Mouse (Mus musculus) liver, embryonic 18 days (tissue): Measurements from ENCODE around the gene Slxl1. TPM values are rescaled to one million over a fixed set of nuclear protein-coding genes. Genes with fewer than 3 reads are reported as not detected.

Source experiments
- polyA plus RNA-seq: library from polyadenylated mRNA; depleted of rRNA; stranded (reverse); fragments of >200 nt; gene quantifications from 2 replicates; pipeline ENCODE4 v1.2.3, GENCODE M21; 2012; rRNA removed

Gene Slxl1
- not detected in 2 replicates for polyA plus RNA-seq

GRCm38 (mm10) chrX:55226576-55226975, at the start of gene Slxl1:
Slxl1 (plus strand) TSS chrX:55226876.

